Mouse (Mus musculus) liver, embryonic 14 days (tissue): ENCODE measurements around the gene Avpr2. TPM values are rescaled to one million over a fixed set of nuclear protein-coding genes. Genes with fewer than 3 reads are reported as not detected.

Experiments used
- polyA plus RNA-seq: library from polyadenylated mRNA; depleted of rRNA; stranded (reverse); fragments of >200 nt; gene quantifications from 2 replicates; pipeline ENCODE4 v1.2.3, GENCODE M21; 2012; rRNA removed

Avpr2 gene
- not detected in 2 replicates for polyA plus RNA-seq

GRCm38 (mm10) chrX:73891551-73892152 lies at the start of gene Avpr2:
Gene Avpr2 (plus strand): TSS chrX:73892102.

GRCm38 (mm10) chrX:73895719-73896118 lies 3.8 kb downstream of the Avpr2 start, which contains the start of gene L1cam:
Gene L1cam (minus strand): TSS chrX:73896105.

GRCm38 (mm10) chrX:73921823-73922549 lies 30.1 kb downstream of the Avpr2 start, which contains the start of the genes Arhgap4 and Naa10:
Gene Arhgap4 (minus strand): TSS chrX:73921870.
Gene Naa10 (minus strand): TSS chrX:73921944.

GRCm38 (mm10) chrX:73930402-73931062 lies 38.6 kb downstream of the Avpr2 start, which contains the start of gene Renbp:
Gene Renbp (minus strand): TSS chrX:73930850.

Other genes with a start within 250 kb of the Avpr2 start
- 0.71 and 0.77 TPM in 2 replicates for gene Pnck, start 232.0 kb upstream of the Avpr2 start, polyA plus RNA-seq
- 1.4 and 1.6 TPM in 2 replicates for gene Slc6a8, start 219.0 kb upstream of the Avpr2 start, polyA plus RNA-seq
- gene Bcap31, start 175.9 kb upstream of the Avpr2 start, polyA plus RNA-seq, result 42.7 and 50.5 TPM in 2 replicates
- 4.8 and 6.1 TPM in 2 replicates for gene Abcd1, start 175.5 kb upstream of the Avpr2 start, polyA plus RNA-seq
- 0.25 TPM in 2 replicates for gene Plxnb3, start 135.0 kb upstream of the Avpr2 start, polyA plus RNA-seq
- gene Srpk3, start 117.7 kb upstream of the Avpr2 start, polyA plus RNA-seq, result 0.03 and 1.0 TPM in 2 replicates
- 132 and 146 TPM in 2 replicates for gene Idh3g, start 105.2 kb upstream of the Avpr2 start, polyA plus RNA-seq
- gene Ssr4, start 105.1 kb upstream of the Avpr2 start, polyA plus RNA-seq, result 128 and 145 TPM in 2 replicates
- 0.24 and 0.40 TPM in 2 replicates for gene Pdzd4, start 67.1 kb upstream of the Avpr2 start, polyA plus RNA-seq
- 0.21 and 0.28 TPM in 2 replicates for gene L1cam, start 4.0 kb downstream of the Avpr2 start, polyA plus RNA-seq
- 6.2 and 7.8 TPM in 2 replicates for gene Arhgap4, start 29.8 kb downstream of the Avpr2 start, polyA plus RNA-seq
- gene Naa10, start 29.8 kb downstream of the Avpr2 start, polyA plus RNA-seq, result 69.3 and 74.4 TPM in 2 replicates
- 10.4 and 11.1 TPM in 2 replicates for gene Renbp, start 38.7 kb downstream of the Avpr2 start, polyA plus RNA-seq
- gene Hcfc1, start 74.3 kb downstream of the Avpr2 start, polyA plus RNA-seq, result 25.5 and 32.4 TPM in 2 replicates
- 20.0 and 22.1 TPM in 2 replicates for gene Irak1, start 131.8 kb downstream of the Avpr2 start, polyA plus RNA-seq
- gene Opn1mw, start 235.4 kb downstream of the Avpr2 start, polyA plus RNA-seq, result not detected in 2 replicates
- gene Mecp2, start 243.3 kb downstream of the Avpr2 start, polyA plus RNA-seq, result 3.7 and 4.0 TPM in 2 replicates